ENCODE assay signal across 19 mouse cellular contexts in genomic region chr9:88296321-88296720, GRCm38 (mm10). TPM values are rescaled to one million over a fixed set of nuclear protein-coding genes. Genes with fewer than 3 reads are reported as not detected.
DNase-seq lines count a peak whose midpoint lies in the region; ATAC-seq and TF ChIP-seq lines count a peak whose summit lies in the region.
"Had no signal": no experiment of that assay in that cellular context is flagged by ENCODE, and none has a peak within 500 bp of the region (broad histone marks: within the 10 kb centered on the region; RNA-seq: fewer than 3 reads in every experiment).

No protein-coding gene starts in this region.

- no peaks in the 10 kb centered on the region for H3K36me3 ChIP-seq in forebrain, postnatal 0 days (ENCODE audit: insufficient read depth)
- H3K36me3 ChIP-seq in forebrain, embryonic 11.5 days (ENCODE audit: control insufficient read depth, insufficient read depth, low read length), result no peaks in the 10 kb centered on the region
- no peaks in the 10 kb centered on the region for H3K36me3 ChIP-seq in hindbrain, postnatal 0 days (ENCODE audit: insufficient read depth, low read length)
- H3K36me3 ChIP-seq in hindbrain, embryonic 11.5 days (ENCODE audit: control insufficient read depth, insufficient read depth, low read length), result no peaks in the 10 kb centered on the region
- H3K36me3 ChIP-seq: heart, embryonic 13.5 days; intestine, embryonic 15.5 days; kidney, embryonic 15.5 days; liver, embryonic 12.5 days; lung, embryonic 15.5 days; midbrain, embryonic 15.5 days had no signal

- TF ChIP-seq CTCF in forebrain, postnatal 0 days (IDR thresholded peaks at IDR 0.05; ENCODE audit: low read depth), result no peak
- TF ChIP-seq CTCF in hindbrain, postnatal 0 days (IDR thresholded peaks at IDR 0.05; ENCODE audit: low read depth), result no peak
- TF ChIP-seq CTCF in cerebellum, adult 2 months (IDR thresholded peaks at IDR 0.05; ENCODE audit: borderline replicate concordance, insufficient read depth, low read depth, low read length), result no peak

- 82% methylated on average over 5 of the region's 5 CpGs for WGBS in forebrain, postnatal 0 days
- WGBS in forebrain, embryonic 11.5 days, result 82% methylated on average over 5 of the region's 5 CpGs
- WGBS in hindbrain, postnatal 0 days, result 76% methylated on average over 5 of the region's 5 CpGs
- 74% methylated on average over 5 of the region's 5 CpGs for WGBS in hindbrain, embryonic 11.5 days
- WGBS in cerebellum, adult 2 months, result 60% methylated on average over 5 of the region's 5 CpGs

- TF ChIP-seq POLR2A in cerebellum, adult 2 months (IDR thresholded peaks at IDR 0.05; ENCODE audit: borderline replicate concordance, insufficient read depth, low read length), result no peak

- no peak overlapping the region for H3K4me3 ChIP-seq in forebrain, postnatal 0 days (ENCODE audit: low read depth, low read length)
- no peak overlapping the region for H3K4me3 ChIP-seq in forebrain, embryonic 11.5 days (ENCODE audit: low read depth, low read length)
- H3K4me3 ChIP-seq in hindbrain, postnatal 0 days (ENCODE audit: low read length), result no peak overlapping the region
- no peak overlapping the region for H3K4me3 ChIP-seq in hindbrain, embryonic 11.5 days (ENCODE audit: low read depth, low read length)
- no peak overlapping the region for H3K4me3 ChIP-seq in cerebellum, adult 2 months (replicated peaks; ENCODE audit: insufficient read depth, low read depth, low read length)
- H3K4me3 ChIP-seq: erythroblast, embryonic 14.5 days; heart, embryonic 13.5 days; intestine, embryonic 15.5 days; kidney, embryonic 15.5 days; liver, embryonic 12.5 days; lung, embryonic 15.5 days; midbrain, embryonic 15.5 days had no signal

- no peaks in the 10 kb centered on the region for H3K4me1 ChIP-seq in forebrain, postnatal 0 days (ENCODE audit: insufficient read depth)
- H3K4me1 ChIP-seq in forebrain, embryonic 11.5 days (replicated peaks; ENCODE audit: control insufficient read depth, insufficient read depth, low read length), result no peaks in the 10 kb centered on the region
- no peaks in the 10 kb centered on the region for H3K4me1 ChIP-seq in hindbrain, postnatal 0 days (ENCODE audit: insufficient read depth, low read length)
- no peaks in the 10 kb centered on the region for H3K4me1 ChIP-seq in hindbrain, embryonic 11.5 days (replicated peaks; ENCODE audit: control insufficient read depth, insufficient read depth, low read length)
- H3K4me1 ChIP-seq in cerebellum, adult 2 months (ENCODE audit: control insufficient read depth, insufficient read depth, low read length), result no peaks in the 10 kb centered on the region
- H3K4me1 ChIP-seq: intestine, embryonic 15.5 days; kidney, embryonic 15.5 days; liver, embryonic 12.5 days; lung, embryonic 15.5 days; midbrain, embryonic 15.5 days had no signal

- no peaks in the 10 kb centered on the region for H3K27me3 ChIP-seq in forebrain, postnatal 0 days (ENCODE audit: insufficient read depth, low read length)
- H3K27me3 ChIP-seq in forebrain, embryonic 11.5 days (ENCODE audit: control insufficient read depth, insufficient read depth, low read length), result no peaks in the 10 kb centered on the region
- H3K27me3 ChIP-seq in hindbrain, postnatal 0 days (ENCODE audit: insufficient read depth, low read length), result no peaks in the 10 kb centered on the region
- H3K27me3 ChIP-seq in hindbrain, embryonic 11.5 days (ENCODE audit: control insufficient read depth, insufficient read depth, low read length), result no peaks in the 10 kb centered on the region
- H3K27me3 ChIP-seq in cerebellum, adult 2 months (ENCODE audit: control insufficient read depth, insufficient read depth, low read length), result no peaks in the 10 kb centered on the region
- H3K27me3 ChIP-seq: heart, embryonic 13.5 days; intestine, embryonic 15.5 days; kidney, embryonic 15.5 days; liver, embryonic 12.5 days; lung, embryonic 15.5 days; midbrain, embryonic 15.5 days had no signal

- peak; percentile 24 to 44 for DNase-seq in adrenal gland, adult (ENCODE audit: inconsistent age in 2 of 2, low spot score in 1 of 2)
- no peak for DNase-seq in adrenal gland, postnatal 4 days (ENCODE audit: low spot score in 2 of 2)
- no peak for DNase-seq in forebrain, postnatal 0 days
- DNase-seq in forebrain, embryonic 11.5 days (ENCODE audit: low spot score), result no peak
- DNase-seq in hindbrain, postnatal 0 days (ENCODE audit: low spot score), result no peak
- DNase-seq in hindbrain, embryonic 11.5 days (ENCODE audit: low spot score), result no peak
- peak; percentile 25 to 28 for DNase-seq in adrenal gland, postnatal 36 days
- DNase-seq in cerebellum, adult 2 months, result no peak
- DNase-seq: gastrocnemius, postnatal 36 days; right cerebral cortex, postnatal 25 days; thymus, adult 2 months had no signal

- no peak overlapping the region for H3K4me2 ChIP-seq in forebrain, postnatal 0 days (ENCODE audit: low read depth)
- no peak overlapping the region for H3K4me2 ChIP-seq in forebrain, embryonic 11.5 days (ENCODE audit: low read depth, low read length, severe bottlenecking)
- H3K4me2 ChIP-seq in hindbrain, postnatal 0 days (ENCODE audit: low read depth, low read length), result no peak overlapping the region
- no peak overlapping the region for H3K4me2 ChIP-seq in hindbrain, embryonic 11.5 days (replicated peaks; ENCODE audit: low read depth, low read length)
- H3K4me2 ChIP-seq: heart, embryonic 13.5 days; hindbrain, embryonic 14.5 days; intestine, embryonic 15.5 days; kidney, embryonic 15.5 days; liver, embryonic 12.5 days; lung, embryonic 15.5 days; midbrain, embryonic 15.5 days had no signal

- H3K9me3 ChIP-seq in forebrain, postnatal 0 days (ENCODE audit: low read length), result no peaks in the 10 kb centered on the region
- no peaks in the 10 kb centered on the region for H3K9me3 ChIP-seq in forebrain, embryonic 11.5 days (ENCODE audit: control insufficient read depth, low read length)
- no peaks in the 10 kb centered on the region for H3K9me3 ChIP-seq in hindbrain, postnatal 0 days (ENCODE audit: low read length)
- H3K9me3 ChIP-seq in hindbrain, embryonic 11.5 days (ENCODE audit: control insufficient read depth, low read length), result no peaks in the 10 kb centered on the region
- H3K9me3 ChIP-seq: heart, embryonic 13.5 days; intestine, embryonic 15.5 days; kidney, embryonic 15.5 days; liver, embryonic 12.5 days; lung, embryonic 15.5 days; midbrain, embryonic 15.5 days had no signal

- H3K27ac ChIP-seq in forebrain, postnatal 0 days (ENCODE audit: low read depth, low read length), result 0 out of 2 replicates have a peak overlapping the region, but pooled peaks have one; percentile 10
- H3K27ac ChIP-seq in forebrain, embryonic 11.5 days (ENCODE audit: low read depth, low read length), result no peak overlapping the region
- no peak overlapping the region for H3K27ac ChIP-seq in hindbrain, postnatal 0 days
- no peak overlapping the region for H3K27ac ChIP-seq in hindbrain, embryonic 11.5 days (ENCODE audit: low read depth, low read length)
- H3K27ac ChIP-seq in cerebellum, adult 2 months (ENCODE audit: insufficient read depth, low read length), result no peak overlapping the region
- H3K27ac ChIP-seq: heart, embryonic 13.5 days; hindbrain, embryonic 14.5 days; intestine, embryonic 15.5 days; kidney, embryonic 15.5 days; liver, embryonic 12.5 days; lung, embryonic 15.5 days; midbrain, embryonic 15.5 days had no signal

- ATAC-seq in forebrain, postnatal 0 days, result peak; percentile 27
- no peak for ATAC-seq in forebrain, embryonic 11.5 days (replicated peaks; ENCODE audit: low FRiP score)
- 0 out of 2 replicates have a peak, but pooled peaks have one; percentile 24 for ATAC-seq in hindbrain, postnatal 0 days
- ATAC-seq in hindbrain, embryonic 11.5 days (ENCODE audit: low FRiP score), result no peak
- ATAC-seq: intestine, embryonic 15.5 days; liver, embryonic 12.5 days; midbrain, embryonic 15.5 days had no signal

- H3K9ac ChIP-seq in forebrain, postnatal 0 days, result no peak overlapping the region
- H3K9ac ChIP-seq in forebrain, embryonic 11.5 days (ENCODE audit: low read length), result no peak overlapping the region
- no peak overlapping the region for H3K9ac ChIP-seq in hindbrain, postnatal 0 days (replicated peaks; ENCODE audit: low read length)
- no peak overlapping the region for H3K9ac ChIP-seq in hindbrain, embryonic 11.5 days (ENCODE audit: low read depth, low read length)
- H3K9ac ChIP-seq: heart, embryonic 13.5 days; hindbrain, embryonic 14.5 days; intestine, embryonic 15.5 days; kidney, embryonic 15.5 days; liver, embryonic 12.5 days; lung, embryonic 15.5 days; midbrain, embryonic 15.5 days had no signal

RNA-seq across cellular contexts. Expression of gene Nt5e, which starts 30.7 kb away (rescaled TPM):
- 10 to 100 TPM; 24.2 to 28.3 TPM for total RNA-seq in adrenal gland, postnatal 4 days (2021)
- total RNA-seq in forebrain, postnatal 0 days (2014; rRNA removed), result 3.8 and 5.3 TPM in 2 replicates
- 1.4 and 1.5 TPM in 2 replicates for polyA plus RNA-seq in forebrain, postnatal 0 days (2015; fragmentation: Nextera tagmentation; extraction: Ambion mirVana)
- polyA plus RNA-seq in forebrain, embryonic 11.5 days (2014; fragmentation: Nextera tagmentation; extraction: Ambion mirVana), result 0.88 and 1.2 TPM in 2 replicates
- 2.5 and 2.8 TPM in 2 replicates for total RNA-seq in hindbrain, postnatal 0 days (2014; rRNA removed)
- 2.4 TPM in 2 replicates for polyA plus RNA-seq in hindbrain, postnatal 0 days (2015; fragmentation: Nextera tagmentation; extraction: Ambion mirVana)
- polyA plus RNA-seq in hindbrain, embryonic 11.5 days (2014; fragmentation: Nextera tagmentation; extraction: Ambion mirVana), result 0.73 and 2.1 TPM in 2 replicates
- 10 to 100 TPM; 13.3 to 14.3 TPM for total RNA-seq in adrenal gland, postnatal 36 days (2021)
- 3.8 and 4.6 TPM in 2 replicates for polyA plus RNA-seq in cerebellum, adult 2 months (2012; rRNA removed)
- polyA plus RNA-seq: erythroblast, embryonic 14.5 days had no signal

Comparison
In these comparisons a context has a peak if more than half of its experiments do, and no peak if none do; other contexts are left out.
1. DNase-seq: peak in adrenal gland, adult (2 of 2) and adrenal gland, postnatal 36 days (2 of 2); none in adrenal gland, postnatal 4 days (0 of 2), forebrain, postnatal 0 days (single experiment), forebrain, embryonic 11.5 days (single experiment), hindbrain, postnatal 0 days (single experiment), hindbrain, embryonic 11.5 days (single experiment) and cerebellum, adult 2 months (0 of 2).
2. ATAC-seq: peak in forebrain, postnatal 0 days (single experiment) and hindbrain, postnatal 0 days (single experiment); none in forebrain, embryonic 11.5 days (single experiment) and hindbrain, embryonic 11.5 days (single experiment).